Mouse (Mus musculus): Measurements from ENCODE around the gene Vsx2. TPM values are rescaled to one million over a fixed set of nuclear protein-coding genes. Genes with fewer than 3 reads are reported as not detected.
"Not testable (repeated sequence)": the region's sequence is repeated elsewhere in the genome, so short reads cannot be mapped to it uniquely, and the experiment has no call there.

Gene Vsx2
- polyA plus RNA-seq, 1 experiment from 2014 or later = not detected

- H3K36me3 ChIP-seq (ENCODE audit: control insufficient read depth, insufficient read depth, low read length) = peaks cover 18% of the 10 kb centered on the region; the same call in 1 of the 2 replicates
- no peaks in the 10 kb centered on the region for H3K27me3 ChIP-seq (ENCODE audit: control insufficient read depth, insufficient read depth, low read length)
- no peak overlapping the region for H3K27ac ChIP-seq (replicated peaks in 1 of 2; ENCODE audit: control insufficient read depth in 1 of 2, insufficient read depth in 1 of 2, low read depth in 2 of 2, low read length in 2 of 2)
- no peak overlapping the region for H3K9ac ChIP-seq (ENCODE audit: low read length)
- WGBS = 80% methylated on average over 7 of the region's 7 CpGs
- H3K4me1 ChIP-seq (ENCODE audit: control insufficient read depth in 2 of 2, insufficient read depth in 2 of 2, low read length in 2 of 2) = 0 out of 4 replicates have a peak, but pooled peaks cover 0 to 2% of the 10 kb centered on the region in 2 experiments
- ATAC-seq (ENCODE audit: insufficient number of reproducible peaks, insufficient read depth, low FRiP score, low read depth) = no peak
- no peaks in the 10 kb centered on the region for H3K9me3 ChIP-seq (ENCODE audit: control insufficient read depth, low read length)
- no peak overlapping the region for H3K4me2 ChIP-seq (ENCODE audit: low read length)
- H3K4me3 ChIP-seq (ENCODE audit: control insufficient read depth in 1 of 2, insufficient read depth in 1 of 2, low read depth in 1 of 2, low read length in 2 of 2) = no peak overlapping the region
Observed at GRCm38 (mm10) chr12:84533706-84534486, 35.7 kb upstream of the Vsx2 start.

- not testable (repeated sequence) for H3K4me3 ChIP-seq (ENCODE audit: control insufficient read depth in 1 of 2, insufficient read depth in 1 of 2, low read depth in 1 of 2, low read length in 2 of 2); H3K27ac ChIP-seq (replicated peaks in 1 of 2; ENCODE audit: control insufficient read depth in 1 of 2, insufficient read depth in 1 of 2, low read depth in 2 of 2, low read length in 2 of 2); H3K36me3 ChIP-seq (ENCODE audit: control insufficient read depth, insufficient read depth, low read length); H3K9ac ChIP-seq (ENCODE audit: low read length); ATAC-seq (ENCODE audit: insufficient number of reproducible peaks, insufficient read depth, low FRiP score, low read depth); H3K9me3 ChIP-seq (ENCODE audit: control insufficient read depth, low read length); H3K4me1 ChIP-seq (ENCODE audit: control insufficient read depth in 2 of 2, insufficient read depth in 2 of 2, low read length in 2 of 2); H3K4me2 ChIP-seq (ENCODE audit: low read length); H3K27me3 ChIP-seq (ENCODE audit: control insufficient read depth, insufficient read depth, low read length)
- WGBS = 92% methylated on average over 3 of the region's 3 CpGs
Observed at GRCm38 (mm10) chr12:84539537-84539936, 30.0 kb upstream of the Vsx2 start.

- Histone ChIP-seq H3K4me3 (ENCODE audit: control insufficient read depth in 1 of 2, insufficient read depth in 1 of 2, low read depth in 1 of 2, low read length in 2 of 2) (no peak overlapping the region), H3K36me3 (ENCODE audit: control insufficient read depth, insufficient read depth, low read length) (no peaks in the 10 kb centered on the region), H3K27me3 (ENCODE audit: control insufficient read depth, insufficient read depth, low read length) (no peaks in the 10 kb centered on the region), H3K9me3 (ENCODE audit: control insufficient read depth, low read length) (no peaks in the 10 kb centered on the region), H3K4me1 (ENCODE audit: control insufficient read depth in 2 of 2, insufficient read depth in 2 of 2, low read length in 2 of 2) (no peaks in the 10 kb centered on the region), H3K9ac (ENCODE audit: low read length) (no peak overlapping the region), H3K4me2 (ENCODE audit: low read length) (no peak overlapping the region), H3K27ac (replicated peaks in 1 of 2; ENCODE audit: control insufficient read depth in 1 of 2, insufficient read depth in 1 of 2, low read depth in 2 of 2, low read length in 2 of 2) (no peak overlapping the region)
- 82% methylated on average over 11 of the region's 11 CpGs for WGBS
- no peak for ATAC-seq (ENCODE audit: insufficient number of reproducible peaks, insufficient read depth, low FRiP score, low read depth)
Observed at GRCm38 (mm10) chr12:84541391-84541958, 28.1 kb upstream of the Vsx2 start.

- H3K27me3 ChIP-seq (ENCODE audit: control insufficient read depth, insufficient read depth, low read length) = 0 out of 2 replicates have a peak, but pooled peaks cover 4% of the 10 kb centered on the region
- no peak overlapping the region for H3K27ac ChIP-seq (replicated peaks in 1 of 2; ENCODE audit: control insufficient read depth in 1 of 2, insufficient read depth in 1 of 2, low read depth in 2 of 2, low read length in 2 of 2)
- H3K9ac ChIP-seq (ENCODE audit: low read length) = no peak overlapping the region
- no peaks in the 10 kb centered on the region for H3K9me3 ChIP-seq (ENCODE audit: control insufficient read depth, low read length)
- no peak overlapping the region for H3K4me2 ChIP-seq (ENCODE audit: low read length)
- H3K4me1 ChIP-seq (ENCODE audit: control insufficient read depth in 2 of 2, insufficient read depth in 2 of 2, low read length in 2 of 2) = no peaks in the 10 kb centered on the region
- 3% methylated on average over 12 of the region's 12 CpGs for WGBS
- H3K4me3 ChIP-seq (ENCODE audit: control insufficient read depth in 1 of 2, insufficient read depth in 1 of 2, low read depth in 1 of 2, low read length in 2 of 2) = no peak overlapping the region
- no peaks in the 10 kb centered on the region for H3K36me3 ChIP-seq (ENCODE audit: control insufficient read depth, insufficient read depth, low read length)
- ATAC-seq (ENCODE audit: insufficient number of reproducible peaks, insufficient read depth, low FRiP score, low read depth) = no peak
Observed at GRCm38 (mm10) chr12:84546028-84546427, 23.5 kb upstream of the Vsx2 start.

GRCm38 (mm10) chr12:84546577-84547085 is 22.9 kb upstream of the Vsx2 start:
- H3K27ac ChIP-seq (replicated peaks in 1 of 2; ENCODE audit: control insufficient read depth in 1 of 2, insufficient read depth in 1 of 2, low read depth in 2 of 2, low read length in 2 of 2) = no peak overlapping the region
- no peaks in the 10 kb centered on the region for H3K4me1 ChIP-seq (ENCODE audit: control insufficient read depth in 2 of 2, insufficient read depth in 2 of 2, low read length in 2 of 2)
- H3K9ac ChIP-seq (ENCODE audit: low read length) = no peak overlapping the region
- no peaks in the 10 kb centered on the region for H3K36me3 ChIP-seq (ENCODE audit: control insufficient read depth, insufficient read depth, low read length)
- WGBS = 53% methylated on average over 2 of the region's 2 CpGs
- H3K4me2 ChIP-seq (ENCODE audit: low read length) = no peak overlapping the region
- no peaks in the 10 kb centered on the region for H3K9me3 ChIP-seq (ENCODE audit: control insufficient read depth, low read length)
- no peak overlapping the region for H3K4me3 ChIP-seq (ENCODE audit: control insufficient read depth in 1 of 2, insufficient read depth in 1 of 2, low read depth in 1 of 2, low read length in 2 of 2)
- 0 out of 2 replicates have a peak, but pooled peaks cover 4% of the 10 kb centered on the region for H3K27me3 ChIP-seq (ENCODE audit: control insufficient read depth, insufficient read depth, low read length)
- no peak for ATAC-seq (ENCODE audit: insufficient number of reproducible peaks, insufficient read depth, low FRiP score, low read depth)

- Histone ChIP-seq H3K4me3 (ENCODE audit: control insufficient read depth in 1 of 2, insufficient read depth in 1 of 2, low read depth in 1 of 2, low read length in 2 of 2) (no peak overlapping the region), H3K9ac (ENCODE audit: low read length) (no peak overlapping the region), H3K9me3 (ENCODE audit: control insufficient read depth, low read length) (no peaks in the 10 kb centered on the region), H3K4me1 (ENCODE audit: control insufficient read depth in 2 of 2, insufficient read depth in 2 of 2, low read length in 2 of 2) (no peaks in the 10 kb centered on the region), H3K27ac (replicated peaks in 1 of 2; ENCODE audit: control insufficient read depth in 1 of 2, insufficient read depth in 1 of 2, low read depth in 2 of 2, low read length in 2 of 2) (no peak overlapping the region), H3K4me2 (ENCODE audit: low read length) (no peak overlapping the region), H3K27me3 (ENCODE audit: control insufficient read depth, insufficient read depth, low read length) (0 out of 2 replicates have a peak, but pooled peaks cover 4% of the 10 kb centered on the region), H3K36me3 (ENCODE audit: control insufficient read depth, insufficient read depth, low read length) (no peaks in the 10 kb centered on the region)
- 55% methylated on average over 8 of the region's 8 CpGs for WGBS
- ATAC-seq (ENCODE audit: insufficient number of reproducible peaks, insufficient read depth, low FRiP score, low read depth) = no peak
Observed at GRCm38 (mm10) chr12:84548251-84548650, 21.3 kb upstream of the Vsx2 start.

GRCm38 (mm10) chr12:84555218-84555617 is 14.3 kb upstream of the Vsx2 start:
- Histone ChIP-seq H3K4me1 (ENCODE audit: control insufficient read depth in 2 of 2, insufficient read depth in 2 of 2, low read length in 2 of 2) (no peaks in the 10 kb centered on the region), H3K4me2 (ENCODE audit: low read length) (no peak overlapping the region), H3K4me3 (ENCODE audit: control insufficient read depth in 1 of 2, insufficient read depth in 1 of 2, low read depth in 1 of 2, low read length in 2 of 2) (no peak overlapping the region), H3K9me3 (ENCODE audit: control insufficient read depth, low read length) (no peaks in the 10 kb centered on the region), H3K27me3 (ENCODE audit: control insufficient read depth, insufficient read depth, low read length) (no peaks in the 10 kb centered on the region), H3K27ac (replicated peaks in 1 of 2; ENCODE audit: control insufficient read depth in 1 of 2, insufficient read depth in 1 of 2, low read depth in 2 of 2, low read length in 2 of 2) (no peak overlapping the region), H3K9ac (ENCODE audit: low read length) (no peak overlapping the region), H3K36me3 (ENCODE audit: control insufficient read depth, insufficient read depth, low read length) (no peaks in the 10 kb centered on the region)
- 44% methylated on average over 8 of the region's 8 CpGs for WGBS
- no peak for ATAC-seq (ENCODE audit: insufficient number of reproducible peaks, insufficient read depth, low FRiP score, low read depth)
